Mouse (Mus musculus) layer of hippocampus, postnatal 25 days (tissue): ENCODE measurements around the gene Cip2a. TPM values are rescaled to one million over a fixed set of nuclear protein-coding genes. Genes with fewer than 3 reads are reported as not detected.

Source experiments
- total RNA-seq, 2 experiments: library from RNA; stranded (reverse); gene quantifications; 2 replicates each; pipeline ENCODE4 v1.2.3; 2021

The Cip2a gene
- total RNA-seq, 2 experiments from 2014 or later = 1.6 to 2.5 TPM

Other genes with a start within 250 kb of the Cip2a start
- gene Trat1, start 222.2 kb upstream of the Cip2a start, total RNA-seq = under 1 TPM; 0.47 TPM
- gene Retnlb, start 177.3 kb upstream of the Cip2a start, total RNA-seq = not detected
- not detected for gene Retnla, start 151.6 kb upstream of the Cip2a start, total RNA-seq
- gene Retnlg, start 121.6 kb upstream of the Cip2a start, total RNA-seq = not detected
- gene Dzip3, start within 50 bp of the Cip2a start, total RNA-seq = 10 to 100 TPM; 80.1 to 82.7 TPM
- gene Myh15, start 63.3 kb downstream of the Cip2a start, total RNA-seq = under 1 TPM; 0.75 to 0.86 TPM